Mouse (Mus musculus): ENCODE measurements at regions not wholly inside any gene's neighbourhood (a gene's known extent, or its start where the extent isn't known, plus 50 kb on each side); places are given as distances from the start of the nearest gene placed in this dataset.

GRCm38 (mm10) chr12:28922236-28922635, 170.6 kb downstream of the Eipr1 start:
- intact Hi-C loops (cut with DNase I): no loop called here
- no peak for DNase-seq

- no peak for DNase-seq
- intact Hi-C loops (cut with DNase I): no loop called here
These were observed 173.6 kb downstream of the Eipr1 start for GRCm38 (mm10) chr12:28925206-28925605.

- no peak for DNase-seq
- intact Hi-C loops (cut with DNase I): no loop called here
These were observed 188.3 kb downstream of the Eipr1 start for GRCm38 (mm10) chr12:28939936-28940335.

GRCm38 (mm10) chr12:28948889-28949288, 197.3 kb downstream of the Eipr1 start:
- no peak for DNase-seq
- intact Hi-C loops (cut with DNase I): no loop called here

- no peak for DNase-seq
- intact Hi-C loops (cut with DNase I): no loop called here
These were observed 197.7 kb downstream of the Eipr1 start for GRCm38 (mm10) chr12:28949307-28949706.

- DNase-seq: no peak
- intact Hi-C loops (cut with DNase I): no loop called here
These were observed 205.6 kb downstream of the Eipr1 start for GRCm38 (mm10) chr12:28957155-28957554.

GRCm38 (mm10) chr12:28958661-28959060, 207.1 kb downstream of the Eipr1 start:
- intact Hi-C loops (cut with DNase I): no loop called here
- no peak for DNase-seq

- no peak for DNase-seq
- intact Hi-C loops (cut with DNase I): loop anchor here (10.0 kb wide), 1 partner anchor 275 kb away; no protein-coding TSS in a partner anchor
These were observed 218.2 kb downstream of the Eipr1 start for GRCm38 (mm10) chr12:28969671-28970379.

GRCm38 (mm10) chr12:28974571-28975041, 223.0 kb downstream of the Eipr1 start:
- intact Hi-C loops (cut with DNase I): loop anchor here (10.0 kb wide), 1 partner anchor 280 kb away; no protein-coding TSS in a partner anchor
- DNase-seq: no peak

- intact Hi-C loops (cut with DNase I): loop anchor here (10.0 kb wide), 1 partner anchor 280 kb away; no protein-coding TSS in a partner anchor
These were observed 223.6 kb downstream of the Eipr1 start for GRCm38 (mm10) chr12:28975249-28975648.

GRCm38 (mm10) chr12:28979679-28980078, 228.1 kb downstream of the Eipr1 start:
- intact Hi-C loops (cut with DNase I): loop anchor here (10.0 kb wide), 1 partner anchor 285 kb away; no protein-coding TSS in a partner anchor
- no peak for DNase-seq

More at GRCm38 (mm10) chr12:28975249-28975648, 223.6 kb downstream of the Eipr1 start:
- DNase-seq: no peak

- intact Hi-C loops (cut with DNase I): no loop called here
- no peak for DNase-seq
These were observed 234.6 kb downstream of the Eipr1 start for GRCm38 (mm10) chr12:28986214-28986613.

GRCm38 (mm10) chr12:28997474-28998192, 246.0 kb downstream of the Eipr1 start:
- no peak for DNase-seq
- intact Hi-C loops (cut with DNase I): no loop called here

- intact Hi-C loops (cut with DNase I): no loop called here
- no peak for DNase-seq
These were observed 248.4 kb downstream of the Eipr1 start for GRCm38 (mm10) chr12:28999963-29000451.

- intact Hi-C loops (cut with DNase I): no loop called here
- DNase-seq: no peak
These were observed 252.9 kb downstream of the Eipr1 start for GRCm38 (mm10) chr12:29004504-29004903.

- intact Hi-C loops (cut with DNase I): no loop called here
- no peak for DNase-seq
These were observed 263.0 kb downstream of the Eipr1 start for GRCm38 (mm10) chr12:29014601-29015000.

GRCm38 (mm10) chr12:29015200-29015862, 263.7 kb downstream of the Eipr1 start:
- intact Hi-C loops (cut with DNase I): no loop called here
- DNase-seq: no peak

- no peak for DNase-seq
- intact Hi-C loops (cut with DNase I): no loop called here
These were observed 269.5 kb downstream of the Eipr1 start for GRCm38 (mm10) chr12:29021152-29021551.

GRCm38 (mm10) chr12:29028171-29028570, 276.6 kb downstream of the Eipr1 start:
- DNase-seq: no peak
- intact Hi-C loops (cut with DNase I): no loop called here

GRCm38 (mm10) chr12:29029461-29029860, 277.9 kb downstream of the Eipr1 start:
- intact Hi-C loops (cut with DNase I): no loop called here
- no peak for DNase-seq

GRCm38 (mm10) chr12:29046009-29046408, 294.4 kb downstream of the Eipr1 start:
- intact Hi-C loops (cut with DNase I): no loop called here

More at GRCm38 (mm10) chr12:29046009-29046408, 294.4 kb downstream of the Eipr1 start:
- DNase-seq: no peak

All from heart, postnatal 36 days (tissue).